Mouse (Mus musculus) lung, postnatal 10 days (tissue): Measurements from ENCODE around the gene Arl5c.

Experiments used
- DNase-seq: peaks from one replicate; pipeline ENCODE4 v3.0.0; 2021

Gene Arl5c

GRCm38 (mm10) chr11:97995564-97996288 lies at the start of gene Arl5c:
Gene Arl5c (minus strand): TSS chr11:97996181.
- DNase-seq: peak; percentile 79

GRCm38 (mm10) chr11:98045596-98045995 lies 49.6 kb upstream of the Arl5c start:
- DNase-seq: no peak

GRCm38 (mm10) chr11:98044074-98044473 lies 48.1 kb upstream of the Arl5c start:
- DNase-seq: no peak

- peak; percentile 61 for DNase-seq
Observed at GRCm38 (mm10) chr11:98042741-98043140, 46.8 kb upstream of the Arl5c start.

GRCm38 (mm10) chr11:98040975-98041374 lies 45.0 kb upstream of the Arl5c start:
- no peak for DNase-seq

- DNase-seq: peak; percentile 60
Observed at GRCm38 (mm10) chr11:98037871-98038270, 41.9 kb upstream of the Arl5c start.

GRCm38 (mm10) chr11:98035977-98036377 lies 40.0 kb upstream of the Arl5c start:
- peak; percentile 57 for DNase-seq

- DNase-seq: peak; percentile 63
Observed at GRCm38 (mm10) chr11:98034840-98035239, 38.9 kb upstream of the Arl5c start.

- DNase-seq: no peak
Observed at GRCm38 (mm10) chr11:98034061-98034460, 38.1 kb upstream of the Arl5c start.

GRCm38 (mm10) chr11:98031443-98031770 lies 35.4 kb upstream of the Arl5c start:
- DNase-seq: peak; percentile 85

GRCm38 (mm10) chr11:98030701-98031442 lies 34.9 kb upstream of the Arl5c start:
- DNase-seq: no peak

- DNase-seq: no peak
Observed at GRCm38 (mm10) chr11:98027785-98028184, 31.8 kb upstream of the Arl5c start.

- DNase-seq: no peak
Observed at GRCm38 (mm10) chr11:98027297-98027688, 31.3 kb upstream of the Arl5c start.

GRCm38 (mm10) chr11:98026570-98027296 lies 30.8 kb upstream of the Arl5c start, which contains the start of gene Rpl19:
Gene Rpl19 (plus strand): TSS chr11:98026710.
- peak; percentile 94 for DNase-seq

- DNase-seq: no peak
Observed at GRCm38 (mm10) chr11:98026248-98026569, 30.2 kb upstream of the Arl5c start.

- DNase-seq: no peak
Observed at GRCm38 (mm10) chr11:98024516-98024915, 28.5 kb upstream of the Arl5c start.

GRCm38 (mm10) chr11:98022555-98023371 lies 26.8 kb upstream of the Arl5c start, which contains the start of gene Cacnb1:
Gene Cacnb1 (minus strand): TSS chr11:98023034.
- peak; percentile 76 for DNase-seq

- DNase-seq: no peak
Observed at GRCm38 (mm10) chr11:98022253-98022554, 26.2 kb upstream of the Arl5c start.

- peak; percentile 58 for DNase-seq
Observed at GRCm38 (mm10) chr11:98021565-98022252, 25.7 kb upstream of the Arl5c start.

- DNase-seq: no peak
Observed at GRCm38 (mm10) chr11:98021118-98021517, 25.1 kb upstream of the Arl5c start.

- DNase-seq: no peak
Observed at GRCm38 (mm10) chr11:98020710-98021109, 24.7 kb upstream of the Arl5c start.

GRCm38 (mm10) chr11:98019883-98020610 lies 24.1 kb upstream of the Arl5c start:
- no peak for DNase-seq
